Mouse (Mus musculus) WW6 (cell line): ENCODE results near the gene Aif1.
A peak's percentile ranks its signal among the peaks of the same experiment; 100 is the strongest.

Experiments used
- DNase-seq: peaks from one replicate; pipeline ENCODE4 v3.0.0-alpha.2; 2013; ENCODE audit warnings: low read depth, low spot score

The Aif1 gene

DNA sequence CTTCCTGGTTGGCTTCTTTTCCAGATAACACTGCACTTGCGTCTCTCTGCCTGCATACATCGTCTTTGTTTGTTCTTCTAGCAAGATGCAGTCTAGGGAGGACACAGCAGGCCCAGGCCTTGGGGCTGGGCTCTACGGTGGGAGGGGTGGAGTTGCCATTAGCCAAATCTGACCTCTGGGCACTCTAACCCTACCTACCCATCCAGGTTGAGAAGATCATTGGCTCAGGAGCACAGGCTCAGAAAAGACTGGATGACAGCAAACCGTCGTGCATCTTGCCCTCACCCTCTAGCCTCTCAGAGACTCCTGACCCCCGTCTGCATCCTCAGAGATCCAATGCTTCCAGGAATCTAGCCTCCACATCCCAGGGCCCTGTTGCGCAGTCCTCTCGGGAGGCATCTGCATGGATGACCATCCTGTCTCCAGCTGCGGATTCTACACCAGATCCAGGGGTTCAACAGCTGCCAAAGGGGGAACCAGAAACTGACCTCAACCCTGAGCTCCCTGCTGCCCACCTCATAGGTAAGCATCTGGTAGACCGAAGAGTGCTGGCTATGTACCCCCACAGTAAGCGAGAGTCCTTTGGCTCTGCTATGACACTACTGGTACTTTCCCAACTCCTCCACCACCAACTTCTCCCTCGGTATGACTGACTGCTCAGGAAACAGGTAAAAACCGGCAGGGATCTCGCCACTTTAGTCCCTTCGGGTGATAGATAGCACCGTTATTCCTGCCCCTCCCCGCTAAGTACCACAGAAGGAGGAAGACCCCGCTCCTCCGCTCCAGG, 19.2 kb upstream of the Aif1 start:
- no peak for DNase-seq

DNA sequence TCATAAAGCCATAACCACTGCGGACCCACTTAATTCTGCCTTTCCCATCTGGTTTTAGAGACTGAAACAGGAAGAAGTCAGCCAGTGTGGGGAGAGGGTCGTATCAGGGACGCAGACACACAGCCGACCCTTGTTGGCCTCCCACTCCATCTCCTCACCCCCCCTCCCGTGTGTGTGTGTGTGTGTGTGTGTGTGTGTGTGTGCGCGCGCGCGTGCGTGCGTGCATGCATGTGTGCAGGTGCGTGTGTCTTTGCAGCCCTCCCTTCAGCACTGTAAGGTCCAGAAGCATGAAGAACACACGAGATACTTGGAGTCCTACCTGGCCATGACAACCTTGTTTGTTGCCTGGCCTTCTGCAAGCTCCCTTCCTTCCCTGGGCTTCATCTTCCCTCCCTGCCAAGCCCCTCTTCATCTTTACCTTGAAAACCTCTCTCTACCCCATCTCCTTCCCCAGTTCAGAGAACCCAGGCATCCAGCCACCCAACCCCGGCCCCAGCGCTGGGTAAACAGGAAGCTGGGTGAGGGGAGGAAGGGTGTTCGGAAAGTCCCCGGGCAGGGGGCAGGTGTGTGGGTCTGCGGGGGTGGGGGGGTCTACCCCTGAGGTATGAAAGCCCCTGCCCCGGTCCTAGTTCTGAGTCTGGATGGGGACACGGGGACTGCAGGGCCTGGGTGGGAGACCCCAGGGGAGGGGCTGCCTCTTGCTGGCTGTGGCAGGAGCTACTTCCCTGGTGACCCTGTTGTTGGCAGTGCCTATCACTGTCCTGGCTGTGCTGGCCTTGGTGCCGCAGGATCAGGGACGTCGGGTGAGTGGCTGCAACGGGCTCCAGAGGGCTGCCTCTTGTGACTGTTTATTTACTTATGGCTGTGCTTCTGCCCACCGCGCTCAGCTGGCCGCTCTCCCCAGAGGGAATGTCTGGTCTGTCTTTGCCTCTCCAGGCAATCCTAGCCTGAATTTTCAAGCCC, 18.3 kb upstream of the Aif1 start, which contains the start of gene Ltb:
TSS of gene Ltb (plus strand) at position 559 of the 963 bp plus-strand sequence.
- no peak for DNase-seq

DNA sequence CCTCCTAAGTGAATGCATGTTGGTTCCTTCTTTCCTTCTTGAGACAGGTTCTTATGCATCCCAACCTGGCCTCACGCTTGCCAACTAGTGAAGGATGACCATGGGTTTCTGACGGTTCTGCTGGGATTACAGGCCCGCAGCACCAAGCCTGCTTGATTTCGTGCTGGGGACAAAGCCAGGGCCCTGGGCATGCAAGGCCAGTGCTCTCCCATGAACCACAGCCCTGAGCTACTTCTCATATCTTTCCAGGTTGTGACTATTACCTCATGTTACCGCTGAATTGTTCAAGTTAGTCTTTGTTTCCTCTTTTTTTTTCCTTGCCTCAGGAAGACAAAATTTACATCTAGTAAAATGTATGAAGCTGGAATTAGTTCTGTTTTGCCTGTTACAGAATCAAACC, 17.1 kb upstream of the Aif1 start:
- DNase-seq = no peak

DNA sequence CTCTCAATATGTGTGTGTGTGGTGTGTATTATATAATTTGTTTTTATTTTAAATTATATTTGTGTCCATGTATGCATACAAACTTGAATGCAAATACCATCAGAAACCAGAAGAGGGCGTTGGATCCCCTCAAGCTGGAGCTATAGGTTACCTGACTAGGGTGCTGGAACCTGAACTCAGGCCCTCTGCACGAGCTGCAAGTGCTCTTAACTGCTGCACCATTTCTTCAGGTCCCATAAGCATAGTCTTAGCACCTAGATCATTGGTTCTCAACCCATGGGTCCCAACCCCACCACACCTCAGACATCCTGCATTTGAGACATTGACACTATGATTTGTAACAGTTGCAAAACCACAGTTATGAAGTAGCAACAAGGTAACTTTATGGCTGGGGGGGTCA, 15.9 kb upstream of the Aif1 start:
- DNase-seq = no peak

DNA sequence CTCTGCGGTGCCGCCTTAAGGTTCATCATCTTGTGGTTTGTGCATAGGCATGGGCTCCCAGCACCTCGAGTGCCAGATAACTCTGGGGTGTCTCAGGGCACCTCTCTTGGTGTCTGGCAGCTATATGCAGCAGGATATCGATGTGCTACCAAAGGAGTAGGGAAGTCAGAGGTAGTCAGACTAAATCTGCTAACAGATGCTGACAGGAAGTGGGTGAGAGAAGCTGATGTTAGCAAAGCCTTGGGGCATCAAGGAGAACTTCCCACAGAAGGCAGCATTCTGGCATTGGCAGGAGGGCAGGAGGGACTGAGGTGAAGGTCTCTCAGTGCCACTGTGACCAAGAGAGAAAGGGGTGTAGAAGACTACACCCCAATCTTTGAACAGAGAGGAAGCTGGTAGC, 14.2 kb upstream of the Aif1 start:
- no peak for DNase-seq

DNA sequence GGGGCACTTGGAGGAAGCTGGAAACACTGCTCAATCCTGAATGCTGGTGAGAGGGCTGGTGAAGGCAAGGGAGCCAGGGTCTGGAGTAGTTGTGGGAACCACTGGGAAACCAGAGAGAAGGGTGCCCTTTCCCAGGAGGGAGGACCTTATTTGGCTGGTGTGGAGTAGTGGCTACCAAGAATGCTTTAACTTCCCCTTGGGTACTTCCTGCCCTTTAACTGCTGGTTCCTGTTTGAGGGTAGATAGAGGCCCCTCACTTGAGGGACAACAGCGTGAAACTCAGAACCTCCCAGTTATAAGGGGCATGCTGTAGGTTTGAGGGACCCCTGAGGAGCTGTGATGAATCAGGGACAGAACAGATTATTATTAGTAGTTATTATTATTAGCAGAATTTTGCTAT, 13.3 kb upstream of the Aif1 start:
- DNase-seq = no peak

DNA sequence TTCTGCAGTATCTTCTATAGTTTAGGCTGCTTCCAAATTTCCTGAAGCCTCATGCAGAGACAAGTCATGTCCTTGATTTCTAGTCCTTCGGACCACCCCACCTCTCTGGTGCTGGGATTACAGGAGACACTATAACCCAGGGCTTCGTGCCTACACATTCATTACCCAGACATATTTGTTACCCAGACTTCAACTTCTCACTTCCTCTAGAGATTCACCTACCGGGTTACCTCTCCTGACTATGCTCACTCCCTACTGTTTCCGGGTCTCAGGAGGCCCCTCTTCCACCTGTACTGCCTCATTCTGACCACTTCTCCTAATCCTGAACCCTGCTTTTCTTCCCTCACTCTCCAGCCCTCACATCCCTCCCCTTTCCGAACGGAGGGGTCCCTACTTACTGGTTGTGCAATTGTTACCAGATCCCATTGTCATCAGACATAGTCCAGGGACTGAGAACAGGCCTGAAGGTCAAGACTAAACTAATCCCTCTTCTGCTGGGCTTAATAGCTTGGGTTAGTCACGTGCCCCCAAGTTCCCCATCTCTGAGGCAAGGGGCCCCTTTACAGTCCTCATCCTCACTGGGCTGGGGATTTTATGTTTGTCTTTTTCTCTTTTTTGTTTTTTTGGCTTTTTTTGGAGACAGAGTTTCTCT, 12.2 kb upstream of the Aif1 start, which contains the start of gene Lst1:
TSS of gene Lst1 (minus strand) at position 481 of the 652 bp plus-strand sequence.
- no peak for DNase-seq

DNA sequence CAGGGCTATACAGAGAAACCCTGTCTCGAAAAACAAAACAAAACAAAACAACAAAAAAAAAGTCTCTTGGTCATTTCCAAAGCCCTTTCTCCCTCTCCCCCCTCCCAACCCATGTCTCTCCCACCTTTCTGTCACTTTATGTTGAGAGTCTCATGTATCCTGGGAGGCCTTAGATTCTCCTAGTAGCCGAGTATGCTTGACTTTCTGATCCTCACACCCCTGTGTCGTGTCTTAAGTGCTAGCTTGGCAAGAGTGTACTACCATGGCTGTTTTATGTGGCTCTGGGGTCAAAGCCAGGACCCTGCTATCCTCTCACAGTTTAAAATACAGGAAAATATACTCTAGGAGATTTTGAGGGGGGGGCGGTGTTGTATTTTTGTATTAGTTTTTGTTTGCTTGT, 11.5 kb upstream of the Aif1 start:
- DNase-seq = no peak

DNA sequence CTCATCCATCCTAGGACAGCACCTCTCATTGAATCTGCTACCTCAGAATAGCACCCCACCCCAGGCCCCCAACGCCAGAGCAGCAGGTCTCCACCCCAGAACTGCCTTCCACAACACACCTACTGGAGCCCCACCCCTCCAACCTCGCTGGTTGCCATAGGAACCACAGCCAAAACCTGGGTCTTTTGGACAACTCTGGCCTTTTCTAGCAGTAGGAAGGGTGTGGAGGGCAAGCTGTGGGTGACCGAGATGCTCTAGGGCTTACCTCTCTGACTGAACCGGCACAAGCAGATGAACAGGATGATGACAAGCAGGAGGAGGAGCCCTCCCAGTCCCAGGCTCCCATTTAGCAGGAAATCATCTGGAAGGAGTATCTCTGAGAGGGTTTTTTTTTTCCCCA, 10.8 kb upstream of the Aif1 start:
- DNase-seq = peak; percentile 67

DNA sequence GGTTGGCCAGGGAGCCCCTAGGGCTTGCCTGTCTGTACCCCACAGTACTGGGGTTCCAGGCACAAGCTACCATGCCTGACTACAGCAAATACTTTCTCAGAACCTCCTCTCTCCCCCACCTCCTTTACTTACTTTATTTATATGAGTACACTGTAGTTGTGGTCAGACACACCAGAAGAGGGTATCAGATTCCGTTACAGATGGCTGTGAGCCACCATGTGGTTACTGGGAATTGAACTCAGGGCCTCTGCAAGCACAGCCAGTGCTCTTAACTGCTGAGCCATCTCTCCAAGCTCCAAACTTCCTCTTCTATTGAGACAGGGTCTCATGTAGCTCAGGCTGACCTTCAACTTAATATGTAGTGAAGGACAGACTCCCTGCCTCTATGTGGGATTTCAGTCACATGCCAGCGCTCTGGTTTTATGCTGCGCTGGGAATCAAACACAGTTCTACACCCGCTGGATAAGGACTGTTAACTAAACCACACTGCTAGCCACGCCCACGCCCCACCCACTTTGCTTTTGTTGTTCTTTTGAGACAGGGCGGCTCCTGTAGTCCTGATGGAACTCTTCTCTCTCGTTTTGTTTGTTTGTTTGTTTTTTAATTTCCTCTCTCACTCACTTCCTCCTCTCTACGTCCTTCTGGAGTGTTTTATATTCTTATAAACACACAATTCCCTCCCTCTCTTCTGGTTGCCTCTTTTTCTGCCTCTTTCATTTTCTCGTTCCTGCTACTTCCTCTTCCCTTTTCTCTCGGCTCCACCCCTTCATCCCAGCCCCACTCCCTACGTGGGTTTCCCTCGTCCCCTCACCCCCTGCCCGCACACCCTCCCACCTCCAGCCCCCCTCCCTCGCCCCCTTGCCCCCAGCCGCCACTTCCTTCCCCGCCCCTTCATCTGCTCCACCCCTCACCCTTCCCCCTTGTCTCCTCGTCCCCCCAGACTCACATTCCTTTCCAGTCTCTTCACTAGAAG, 10.1 kb upstream of the Aif1 start:
- DNase-seq = peak; percentile 62

DNA sequence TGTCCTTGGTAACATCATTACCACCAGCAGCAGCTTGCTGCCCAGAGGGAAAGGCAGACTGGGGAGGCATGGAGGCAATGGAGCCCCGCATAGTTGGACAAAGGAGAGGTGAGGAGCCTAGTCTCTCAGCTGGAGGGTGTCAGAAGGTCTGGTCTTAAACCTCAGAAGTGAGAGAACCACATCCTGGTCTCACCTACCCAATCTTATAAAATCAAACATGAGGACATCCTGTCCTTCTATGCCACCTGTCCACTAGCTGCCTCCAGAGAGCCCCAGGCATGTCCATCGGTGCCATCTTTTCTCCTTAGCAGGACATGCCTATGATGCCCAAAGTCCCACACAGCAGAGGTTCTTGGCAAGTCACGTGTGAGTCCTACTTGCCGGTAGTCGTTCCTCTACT, 4.2 kb upstream of the Aif1 start:
- no peak for DNase-seq

DNA sequence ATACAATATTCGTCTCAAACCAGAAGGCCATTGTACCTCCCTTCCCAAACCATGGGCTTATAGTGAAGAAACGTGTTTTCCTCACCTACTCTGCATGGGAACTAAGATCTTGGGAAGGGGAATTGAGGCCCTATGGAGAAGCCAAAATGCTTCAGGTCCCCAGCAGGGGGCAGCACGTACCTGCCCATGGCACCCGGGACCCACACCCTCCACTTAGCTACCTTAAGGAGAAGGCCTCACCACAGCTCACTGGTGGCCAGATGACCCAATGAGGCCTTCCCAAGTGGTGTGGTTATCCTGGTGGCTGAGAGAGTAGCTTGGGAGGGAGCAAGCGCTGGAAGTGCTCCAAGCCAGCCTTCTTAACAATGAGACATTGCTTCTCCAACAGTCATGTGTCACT, 2.7 kb upstream of the Aif1 start:
- DNase-seq = peak; percentile 47

DNA sequence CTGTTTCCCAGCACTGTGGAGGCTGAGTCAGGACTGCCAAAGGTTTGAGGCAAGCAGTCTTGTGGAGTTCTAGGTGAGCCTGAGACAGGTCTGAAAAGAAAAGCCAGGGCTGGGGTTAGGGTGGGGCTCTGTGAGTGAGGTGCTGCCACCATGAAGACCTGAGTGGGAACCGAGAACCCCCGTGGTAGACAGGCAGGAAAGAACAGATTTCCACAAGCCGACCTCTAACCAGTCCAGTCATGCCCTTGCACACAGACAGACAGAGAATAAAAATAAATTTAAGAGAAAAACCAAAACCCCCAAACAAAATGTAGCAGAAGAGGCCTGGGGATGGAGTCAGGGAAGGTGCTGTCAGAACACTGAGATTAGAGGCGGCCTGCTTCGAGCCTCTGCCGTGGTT, 486 bp downstream of the Aif1 start:
- no peak for DNase-seq

DNA sequence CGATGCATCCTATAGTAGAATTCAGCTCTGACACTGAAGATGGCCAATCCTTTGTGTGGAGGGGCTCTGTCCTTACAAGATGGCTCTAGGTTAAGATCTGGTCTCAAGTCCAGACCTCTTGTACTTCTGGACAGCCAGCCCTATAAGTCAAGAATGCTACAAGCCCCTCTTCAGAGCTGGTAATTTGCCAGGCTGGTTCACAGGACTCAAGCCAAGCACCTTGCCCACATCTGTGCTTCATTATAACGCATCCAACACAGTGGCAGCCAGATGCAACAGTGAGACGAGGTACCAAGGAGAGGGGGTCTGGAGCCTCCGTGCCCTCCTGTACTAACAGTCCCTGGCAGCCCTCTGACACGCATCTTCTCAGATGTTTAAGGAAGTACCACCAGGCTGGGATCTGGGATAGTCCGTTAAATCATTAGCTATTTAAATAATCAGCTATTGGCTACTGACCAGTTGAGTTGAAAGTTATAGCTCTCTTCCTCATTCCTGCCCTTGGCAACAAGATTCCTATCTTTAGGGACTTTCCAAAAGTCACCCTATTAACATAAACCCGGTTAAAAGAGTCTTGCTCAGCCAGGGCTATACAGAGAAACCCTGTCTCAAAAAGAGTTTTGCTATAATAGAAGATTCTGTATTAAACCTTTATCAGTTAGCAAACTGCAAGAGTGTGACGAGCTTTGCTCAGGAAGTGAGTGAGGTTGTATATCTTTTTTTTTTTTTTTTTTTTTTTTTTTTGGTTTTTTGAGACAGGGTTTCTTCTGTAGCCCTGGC, 1.5 kb downstream of the Aif1 start:
- no peak for DNase-seq

DNA sequence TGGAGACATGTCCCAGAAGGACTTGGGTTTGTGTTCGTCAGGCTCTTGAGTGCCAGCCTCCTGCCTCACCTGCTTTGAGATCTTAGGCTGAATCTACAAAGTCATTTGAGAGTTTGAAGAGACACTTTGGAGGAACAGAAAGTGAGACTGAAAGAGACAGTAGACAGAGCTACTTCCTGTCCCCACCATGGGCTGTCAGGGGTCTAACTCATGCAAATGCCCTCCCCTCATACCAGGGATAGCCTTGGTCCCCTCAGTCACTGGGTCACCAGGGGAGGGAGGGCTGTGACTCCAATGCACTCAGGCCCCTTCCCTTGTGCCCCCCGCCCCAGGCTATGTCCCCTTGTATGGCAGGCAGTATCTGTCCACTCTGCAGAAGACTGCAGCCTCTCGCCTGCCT, 2.5 kb downstream of the Aif1 start:
- DNase-seq = no peak

DNA sequence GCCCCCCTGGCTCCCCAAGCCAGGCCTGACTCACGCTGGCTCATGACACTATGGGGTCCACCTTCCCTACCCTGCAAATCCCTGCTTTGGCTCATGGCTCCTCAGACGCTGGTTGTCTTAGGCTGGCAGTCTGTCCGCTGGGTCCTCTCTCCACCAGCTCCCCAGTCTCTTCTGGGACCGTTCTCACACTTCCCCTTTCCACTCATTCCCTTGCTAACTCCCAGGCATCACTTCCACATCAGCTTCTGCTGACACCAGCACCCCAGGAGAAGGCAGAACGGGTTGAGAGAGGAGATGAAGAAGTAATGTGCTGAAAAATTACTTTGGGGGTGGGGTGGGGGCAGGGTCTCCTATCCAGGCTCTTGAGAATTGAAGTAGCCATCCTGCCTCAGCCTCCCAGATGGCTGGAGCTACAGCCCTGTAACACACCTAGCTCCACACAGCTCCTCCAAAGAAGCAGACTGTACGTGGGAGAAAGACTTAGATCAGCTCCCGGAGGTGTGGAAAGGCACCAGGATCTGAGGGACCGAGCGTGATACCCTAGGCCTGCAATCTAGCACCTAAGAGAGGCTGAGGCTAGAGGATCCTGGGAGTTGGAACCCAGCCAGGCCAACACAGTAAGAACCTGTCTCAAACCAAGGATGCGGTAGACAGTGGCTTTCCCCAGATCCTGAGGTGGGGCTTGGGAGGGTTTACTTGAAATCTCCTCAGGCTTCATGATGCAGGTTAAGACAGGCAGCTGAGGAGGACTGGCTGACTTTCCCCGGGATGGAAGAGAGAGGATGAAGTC, 3.2 kb downstream of the Aif1 start:
- DNase-seq = no peak

DNA sequence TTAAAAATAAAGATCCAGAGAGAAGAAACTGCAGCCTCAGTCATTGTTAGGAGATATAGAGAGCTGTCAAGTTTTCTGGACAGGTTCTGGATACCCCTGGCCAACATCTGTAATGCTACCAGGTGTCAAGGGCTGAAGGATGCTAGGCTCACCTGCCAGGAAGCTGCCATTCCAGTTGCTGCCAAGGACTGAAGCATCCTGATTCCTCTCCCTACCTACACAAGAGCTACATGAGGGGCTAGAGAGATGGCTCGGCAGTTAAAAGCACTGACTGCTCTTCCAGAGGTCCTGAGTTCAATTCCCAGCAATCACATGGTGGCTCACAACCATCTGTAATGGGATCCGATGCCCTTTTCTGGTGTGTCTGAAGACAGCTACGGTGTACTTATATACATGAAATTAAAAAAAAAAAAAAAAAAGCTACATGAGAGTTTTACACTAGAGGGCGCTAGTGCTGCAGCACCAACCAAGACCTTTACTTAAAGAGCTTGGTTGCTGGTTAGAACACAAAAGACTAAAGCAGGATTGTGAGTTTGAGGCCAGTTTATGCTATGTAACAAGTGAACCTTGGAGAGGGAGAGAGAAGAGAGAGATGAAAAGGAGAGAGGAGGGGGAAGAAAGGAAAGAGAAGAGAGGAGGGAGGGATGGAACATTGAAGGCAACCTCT, 7.2 kb downstream of the Aif1 start:
- no peak for DNase-seq

DNA sequence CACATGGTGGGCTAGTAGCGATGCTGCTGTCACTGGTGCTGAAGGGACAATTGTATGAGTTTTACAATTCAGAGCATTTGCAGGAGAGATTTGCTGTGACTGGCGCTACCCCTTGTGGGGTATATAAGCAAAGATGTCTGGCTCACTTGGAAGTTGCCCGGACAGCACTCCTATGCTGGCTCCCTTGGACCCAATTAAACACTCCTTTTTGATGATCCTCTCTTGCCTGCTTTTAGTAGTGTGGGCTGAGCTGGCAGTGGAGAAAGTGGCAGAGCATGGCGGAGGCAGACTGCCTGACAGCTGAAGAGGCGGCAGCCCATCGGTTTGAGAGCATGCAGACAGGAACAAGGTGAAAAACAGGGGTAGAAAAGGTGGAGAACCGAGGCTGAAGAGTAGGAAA, 8.1 kb downstream of the Aif1 start:
- DNase-seq = no peak
